Comparison of ENCODE assay signal across 12 mouse cellular contexts in genomic region chr10:85482064-85482473, GRCm38 (mm10).
DNase-seq lines count a peak whose midpoint lies in the region; ATAC-seq and TF ChIP-seq lines count a peak whose summit lies in the region.
"Had no signal": no experiment of that assay in that cellular context is flagged by ENCODE, and none has a peak within 500 bp of the region (broad histone marks: within the 10 kb centered on the region; RNA-seq: fewer than 3 reads in every experiment).

No protein-coding gene starts in this region.

- peak overlapping the region; percentile 10; the same call in 1 of the 2 replicates for H3K9ac ChIP-seq in forebrain, postnatal 0 days
- H3K9ac ChIP-seq: heart, embryonic 15.5 days had no signal

- peaks cover 4% of the 10 kb centered on the region; the same call in 1 of the 2 replicates for H3K4me1 ChIP-seq in forebrain, postnatal 0 days (ENCODE audit: insufficient read depth)

- peak; percentile 78 for ATAC-seq in forebrain, postnatal 0 days
- no peak for ATAC-seq in granulocyte monocyte progenitor cell, adult 5-6 weeks (replicated peaks; ENCODE audit: poor library complexity, severe bottlenecking)

- intact Hi-C loops in left cerebral cortex, postnatal 36 days (cut with DNase I): no loop called here

- no peak overlapping the region for H3K4me3 ChIP-seq in forebrain, postnatal 0 days (ENCODE audit: low read depth, low read length)
- H3K4me3 ChIP-seq: heart, embryonic 15.5 days; myocyte had no signal

- WGBS in forebrain, postnatal 0 days: 40% methylated on average over 4 of the region's 4 CpGs

- no peaks in the 10 kb centered on the region for H3K9me3 ChIP-seq in forebrain, postnatal 0 days (ENCODE audit: low read length)
- H3K9me3 ChIP-seq: heart, embryonic 15.5 days had no signal

- no peak overlapping the region for H3K4me2 ChIP-seq in forebrain, postnatal 0 days (ENCODE audit: low read depth)
- H3K4me2 ChIP-seq: heart, embryonic 15.5 days had no signal

- H3K27ac ChIP-seq in forebrain, postnatal 0 days (ENCODE audit: low read depth, low read length): no peak overlapping the region
- H3K27ac ChIP-seq: heart, embryonic 15.5 days had no signal

- H3K27me3 ChIP-seq in forebrain, postnatal 0 days (ENCODE audit: insufficient read depth, low read length): no peaks in the 10 kb centered on the region
- H3K27me3 ChIP-seq: heart, embryonic 15.5 days had no signal

- H3K36me3 ChIP-seq in forebrain, postnatal 0 days (ENCODE audit: insufficient read depth): no peaks in the 10 kb centered on the region
- H3K36me3 ChIP-seq: G1E; heart, embryonic 15.5 days had no signal

- DNase-seq in lung, postnatal 10 days: peak; percentile 14
- DNase-seq in lung, postnatal 14 days: no peak
- DNase-seq in forebrain, postnatal 0 days: no peak
- peak; percentile 29 to 31 for DNase-seq in left cerebral cortex, postnatal 36 days (ENCODE audit: low spot score in 2 of 2)
- peak; percentile 31 for DNase-seq in right cerebral cortex, postnatal 25 days
- DNase-seq in gastrocnemius, postnatal 25 days: no peak
- no peak for DNase-seq in lung, adult 18-20 months
- DNase-seq: cerebellum, adult 11-12 months had no signal

- TF ChIP-seq CTCF in forebrain, postnatal 0 days (IDR thresholded peaks at IDR 0.05; ENCODE audit: low read depth): no peak

Comparison
In these comparisons a context has a peak if more than half of its experiments do, and no peak if none do; other contexts are left out.
1. DNase-seq: peak in lung, postnatal 10 days (single experiment), left cerebral cortex, postnatal 36 days (2 of 2) and right cerebral cortex, postnatal 25 days (single experiment); none in lung, postnatal 14 days (single experiment), forebrain, postnatal 0 days (single experiment), gastrocnemius, postnatal 25 days (single experiment) and lung, adult 18-20 months (0 of 2).